Mouse (Mus musculus) right cerebral cortex, postnatal 14 days (tissue): ENCODE results near the gene Hils1.

Source experiments
- DNase-seq: peaks from one replicate; pipeline ENCODE4 v3.0.0; 2022

Gene Hils1

GRCm38 (mm10) chr11:94990102-94990748 lies 22.8 kb downstream of the Hils1 start:
- DNase-seq: no peak

- DNase-seq: peak; percentile 93
Measured at GRCm38 (mm10) chr11:94990749-94991577, 23.6 kb downstream of the Hils1 start, which contains the start of gene Ppp1r9b. Gene Ppp1r9b, plus strand, starts transcription at chr11:94991035.

- no peak for DNase-seq
Measured at GRCm38 (mm10) chr11:94991641-94992479, 24.5 kb downstream of the Hils1 start.

DNA sequence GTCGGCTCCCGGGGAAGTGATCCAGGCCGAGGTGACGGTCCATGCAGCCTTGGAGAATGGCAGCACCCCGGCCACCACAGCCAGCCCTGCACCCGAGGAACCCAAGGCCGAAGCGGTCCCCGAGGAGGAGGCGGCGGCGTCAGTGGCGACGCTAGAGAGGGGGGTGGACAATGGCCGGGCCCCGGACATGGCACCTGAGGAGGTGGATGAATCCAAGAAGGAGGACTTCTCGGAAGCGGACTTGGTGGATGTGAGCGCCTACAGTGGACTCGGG lies 25.0 kb downstream of the Hils1 start:
- DNase-seq: no peak

GRCm38 (mm10) chr11:94992754-94993606 lies 25.6 kb downstream of the Hils1 start:
- no peak for DNase-seq

DNA sequence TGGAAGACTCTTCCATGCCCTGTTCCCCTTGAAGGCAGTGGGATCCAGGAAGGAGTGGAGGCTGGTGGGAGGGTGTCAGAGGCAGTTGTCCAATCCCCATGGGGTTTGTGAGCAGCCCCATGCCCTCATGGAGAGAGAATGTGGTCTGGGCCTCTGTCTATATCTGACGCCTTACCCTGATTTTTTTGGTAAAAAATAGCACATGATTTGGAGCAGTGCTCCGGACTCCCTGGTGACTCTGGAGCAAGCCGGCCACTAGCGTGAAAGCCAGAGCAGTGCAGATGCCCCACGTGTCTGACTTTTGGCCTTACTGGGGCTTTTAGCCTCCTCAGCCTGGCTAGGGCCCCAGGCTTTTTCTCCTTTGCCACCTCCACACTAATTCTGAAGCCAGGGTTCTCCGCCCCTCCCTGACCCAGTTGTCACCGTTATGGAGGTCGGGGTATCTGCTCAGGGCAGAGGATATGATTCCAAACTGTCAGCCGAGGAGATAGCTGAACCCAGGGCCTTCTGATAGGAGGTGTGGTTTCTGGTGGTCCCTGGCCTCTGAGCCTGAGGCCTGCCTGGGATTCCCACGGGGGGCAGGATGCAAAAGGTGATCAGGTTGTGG lies 26.9 kb downstream of the Hils1 start:
- DNase-seq: no peak

DNA sequence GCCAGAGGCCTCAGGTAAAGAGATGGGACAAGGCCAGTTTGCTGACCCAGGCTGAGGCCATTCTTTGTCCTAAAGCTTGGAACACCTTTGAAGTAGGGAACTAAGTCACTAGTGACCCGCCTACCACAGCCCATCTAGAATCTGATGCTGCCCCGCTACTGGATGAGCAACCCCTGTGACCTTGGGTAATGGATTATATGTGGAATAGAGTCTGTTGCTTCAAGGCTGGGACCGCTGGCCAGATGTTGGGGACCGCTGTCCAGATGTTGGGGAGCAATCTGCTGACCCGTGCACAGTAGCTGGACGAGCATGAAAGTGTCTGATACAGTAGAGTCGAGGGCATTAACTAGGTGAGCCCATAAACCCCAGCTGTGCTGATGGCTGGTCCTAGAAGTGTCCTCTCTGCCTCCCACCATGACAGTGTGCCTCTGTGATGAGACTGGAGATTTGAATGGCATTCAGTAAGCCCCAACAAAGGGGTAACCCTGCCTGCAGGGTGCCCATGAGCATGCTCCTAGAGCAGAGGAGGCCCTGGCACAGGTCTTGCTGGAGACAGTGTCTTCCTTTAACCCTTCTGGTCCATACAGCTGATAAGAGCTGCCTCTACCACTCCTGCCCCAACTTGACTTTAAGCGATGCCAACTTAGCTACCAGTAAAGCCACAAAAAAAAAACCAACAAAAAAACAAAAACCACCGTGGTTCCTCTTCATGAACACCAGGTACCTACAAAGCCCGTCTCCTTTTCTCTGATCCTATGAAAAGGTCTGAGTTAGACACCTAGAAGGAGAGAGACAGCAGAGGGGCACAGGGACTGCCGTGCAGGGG lies 27.8 kb downstream of the Hils1 start:
- no peak for DNase-seq

- DNase-seq: no peak
Measured at GRCm38 (mm10) chr11:94996101-94996500, 28.7 kb downstream of the Hils1 start.

DNA sequence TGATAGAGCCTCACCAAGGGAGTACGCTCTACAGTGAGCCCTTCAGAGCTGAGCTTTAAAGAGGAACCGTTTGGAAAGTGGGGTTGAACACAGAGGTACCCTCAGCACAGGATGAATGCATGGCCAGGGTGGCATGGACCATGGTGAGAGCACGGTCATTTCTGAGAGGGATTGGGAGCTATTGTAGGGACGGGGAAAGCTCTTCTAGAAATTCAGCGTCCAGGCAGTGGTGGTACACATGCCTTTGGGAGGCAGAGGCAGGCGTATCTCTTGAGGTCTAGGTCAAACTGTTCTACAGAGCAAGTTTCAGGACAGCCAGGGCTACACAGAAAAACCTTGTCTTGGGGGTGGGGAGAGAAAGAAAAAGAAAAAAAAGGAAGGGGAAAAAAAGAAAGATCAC lies 29.6 kb downstream of the Hils1 start:
- no peak for DNase-seq

DNA sequence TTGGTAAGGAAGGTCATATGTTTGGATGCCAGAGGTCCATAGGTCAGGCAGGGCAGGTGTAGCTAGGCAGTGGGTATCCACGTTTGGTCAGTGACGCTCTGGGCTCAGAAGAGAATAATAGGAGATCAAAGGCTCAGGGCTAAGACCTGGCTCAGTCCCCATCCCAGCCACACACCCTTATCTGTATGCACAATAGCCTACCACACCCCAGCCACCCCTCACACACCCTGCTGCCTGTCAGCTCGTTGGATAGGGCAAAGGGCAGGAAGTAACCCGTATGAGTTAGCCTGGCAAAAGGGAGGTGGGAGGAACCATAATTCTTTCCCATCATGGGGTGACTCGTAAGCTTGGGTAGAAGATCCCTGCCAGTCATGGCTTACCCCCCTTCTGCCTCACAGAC lies 30.2 kb downstream of the Hils1 start:
- DNase-seq: no peak

DNA sequence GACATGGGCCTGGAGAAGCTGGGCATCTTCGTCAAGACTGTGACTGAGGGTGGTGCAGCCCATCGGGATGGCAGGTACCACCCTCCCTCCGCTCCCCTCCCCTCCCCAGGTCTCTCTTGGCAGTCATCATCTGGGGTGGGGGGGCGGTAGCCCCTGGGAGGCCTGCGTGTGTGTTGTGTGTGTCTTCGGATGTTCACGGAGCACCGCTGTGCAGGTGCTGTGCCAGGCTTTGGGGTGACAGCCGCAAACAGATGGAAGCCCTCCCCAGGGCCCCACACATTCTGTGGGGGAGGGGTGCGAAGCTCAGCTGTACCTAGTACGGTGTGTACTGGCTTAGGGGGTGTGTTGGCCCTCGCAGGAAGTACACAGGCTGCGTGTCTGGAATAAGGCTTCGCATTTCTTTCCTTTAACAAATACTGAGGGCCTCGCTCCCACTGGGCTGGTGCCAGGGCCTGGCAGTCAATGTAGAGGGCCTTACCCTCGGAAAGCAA lies 30.7 kb downstream of the Hils1 start:
- no peak for DNase-seq

GRCm38 (mm10) chr11:95000128-95000527 lies 32.7 kb downstream of the Hils1 start:
- no peak for DNase-seq

- DNase-seq: no peak
Measured at GRCm38 (mm10) chr11:95000548-95000947, 33.2 kb downstream of the Hils1 start.

DNA sequence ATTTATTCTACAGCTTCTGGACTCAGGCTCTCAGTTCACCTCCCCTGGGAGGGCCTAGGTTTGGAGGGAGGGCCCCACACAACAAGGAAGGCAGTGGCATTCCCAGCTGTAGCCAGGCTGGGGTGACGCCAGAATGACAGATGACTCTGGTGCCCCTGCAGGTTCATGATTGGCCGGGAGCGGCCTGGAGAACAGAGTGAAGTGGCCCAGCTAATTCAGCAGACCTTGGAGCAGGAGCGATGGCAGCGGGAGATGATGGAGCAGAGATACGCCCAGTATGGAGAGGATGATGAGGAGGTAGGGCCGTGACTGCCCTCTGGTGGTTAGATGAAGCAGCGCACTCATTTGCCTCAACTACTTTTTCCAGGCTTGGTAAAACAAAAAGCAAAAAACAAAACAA lies 33.7 kb downstream of the Hils1 start:
- DNase-seq: peak; percentile 62

- no peak for DNase-seq
Measured at GRCm38 (mm10) chr11:95001584-95002347, 34.4 kb downstream of the Hils1 start.

GRCm38 (mm10) chr11:95002705-95003104 lies 35.3 kb downstream of the Hils1 start:
- no peak for DNase-seq

- peak; percentile 16 for DNase-seq
Measured at GRCm38 (mm10) chr11:95004136-95004936, 36.9 kb downstream of the Hils1 start.

DNA sequence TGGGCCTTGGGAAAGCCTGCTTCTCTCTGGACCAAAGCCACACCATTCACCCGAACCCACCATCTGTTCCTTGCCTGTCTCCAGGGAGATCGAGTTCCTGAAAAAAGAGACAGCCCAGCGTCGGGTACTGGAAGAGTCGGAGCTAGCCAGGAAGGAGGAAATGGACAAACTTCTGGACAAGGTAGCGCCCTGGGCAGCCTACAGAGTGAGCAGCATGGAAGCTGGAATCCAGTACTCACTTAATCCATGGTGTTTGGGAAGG lies 37.5 kb downstream of the Hils1 start:
- no peak for DNase-seq

- peak; percentile 18 for DNase-seq
Measured at GRCm38 (mm10) chr11:95006038-95006437, 38.6 kb downstream of the Hils1 start.
